Mouse (Mus musculus): ENCODE measurements around the gene Crybb1.

- no peak for TF ChIP-seq CTCF (IDR thresholded peaks at IDR 0.05; ENCODE audit: extremely low read depth, insufficient read depth, insufficient read length, insufficient replicate concordance)
- no peak for TF ChIP-seq POLR2A (IDR thresholded peaks at IDR 0.05; ENCODE audit: low read depth, low read length)
Observed at GRCm38 (mm10) chr5:112290536-112290880, 34.9 kb downstream of the Crybb1 start.
